Mouse (Mus musculus): ENCODE measurements around the gene Smco3.

DNA sequence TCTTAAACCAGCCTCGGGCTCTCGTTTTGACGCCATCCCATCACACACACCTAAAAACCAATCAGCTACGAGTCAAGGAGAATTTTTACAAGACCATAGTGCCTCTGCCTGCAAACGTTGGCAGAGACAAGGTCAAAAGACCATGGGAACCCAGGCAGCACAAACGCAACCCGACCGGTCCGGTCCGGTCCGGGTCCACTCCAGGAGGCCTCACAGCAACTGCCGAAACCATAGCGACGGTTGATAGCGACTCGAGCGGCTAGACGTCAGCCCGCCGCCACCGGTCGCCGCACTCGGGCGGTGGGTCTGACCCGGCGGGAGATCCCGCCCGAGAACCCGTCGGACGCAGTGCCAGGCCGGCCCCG is 7.8 kb downstream of the Smco3 start, which contains the start of gene BC049715:
- TF ChIP-seq CTCF (IDR thresholded peaks at IDR 0.05; ENCODE audit: borderline replicate concordance, insufficient read depth, low read length) = no peak
- TF ChIP-seq POLR2A (IDR thresholded peaks at IDR 0.05; ENCODE audit: low read depth, low read length) = no peak

Data from embryonic fibroblast, embryonic 13.5 days (primary cell).